Mouse (Mus musculus): Measurements from ENCODE around the gene Myo5c. TPM values are rescaled to one million over a fixed set of nuclear protein-coding genes. Genes with fewer than 3 reads are reported as not detected.

The Myo5c gene
- polyA plus RNA-seq (2012; rRNA removed) = 0.52 and 0.93 TPM in 2 replicates
- polyA plus RNA-seq (2014; fragmentation: Nextera tagmentation; extraction: Ambion mirVana) = 0.41 and 0.51 TPM in 2 replicates

DNA sequence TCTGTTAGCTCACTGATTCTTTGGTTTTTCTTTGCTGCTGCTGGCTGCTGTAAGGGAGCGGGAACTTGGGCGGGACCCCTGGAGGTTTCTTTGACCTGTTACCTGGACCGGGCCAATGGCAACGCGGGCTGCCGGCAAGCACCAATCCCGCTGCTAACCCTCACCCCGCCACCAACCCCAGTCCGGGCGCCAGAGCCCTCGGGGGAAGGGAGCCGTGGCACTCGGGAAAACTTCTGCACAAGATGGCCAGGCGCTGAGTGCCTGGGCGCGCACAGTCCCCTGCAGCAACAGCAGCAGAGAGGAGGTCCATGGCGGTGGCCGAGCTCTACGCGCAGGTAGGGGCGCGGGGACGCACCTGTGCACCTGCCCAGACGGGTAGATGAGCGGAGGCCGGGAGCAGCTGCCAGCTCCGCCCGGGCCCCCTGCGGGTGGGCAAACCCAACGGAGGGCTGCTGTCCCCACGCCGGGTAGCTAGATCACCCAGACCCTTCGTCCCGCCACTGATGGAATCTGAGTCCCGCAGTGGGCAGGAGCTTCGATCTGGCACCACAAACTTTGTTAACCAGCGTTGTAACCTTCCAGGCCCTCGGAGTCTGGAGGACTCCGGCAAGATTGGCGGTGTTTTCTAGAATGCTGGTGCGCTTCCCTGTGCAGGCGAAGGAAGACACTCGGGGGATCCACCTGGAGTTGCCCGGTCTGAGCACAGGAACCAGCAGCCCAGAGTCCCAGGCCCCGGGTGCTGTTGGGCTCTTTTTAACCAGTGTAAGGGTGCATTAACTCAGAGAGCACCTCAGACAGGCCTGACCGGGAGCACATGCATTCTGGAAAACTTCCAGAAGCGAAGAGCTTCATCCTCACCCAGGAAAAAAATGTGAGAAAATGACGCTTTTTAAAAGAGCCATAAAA lies at the start of gene Myo5c:
Gene Myo5c (plus strand): TSS at position 180 of the 906 bp plus-strand sequence.
- Histone ChIP-seq H3K9me3 (ENCODE audit: control insufficient read depth, low read length) (no peaks in the 10 kb centered on the region), H3K36me3 (replicated peaks; ENCODE audit: control insufficient read depth, insufficient read depth, low read depth) (no peaks in the 10 kb centered on the region), H3K27ac (no peak within 1 kb of the TSS), H3K4me3 (ENCODE audit: insufficient read depth in 1 of 2, low read depth in 2 of 2, low read length in 2 of 2) (peak within 1 kb of the TSS; percentile 15 to 38; a peak in 2 of 4 replicates), H3K27me3 (ENCODE audit: control insufficient read depth, insufficient read depth, low read length) (peaks cover 15% of the 10 kb centered on the region), H3K4me2 (ENCODE audit: low read depth) (peak within 1 kb of the TSS; percentile 13), H3K9ac (replicated peaks) (no peak within 1 kb of the TSS), H3K4me1 (replicated peaks; ENCODE audit: control insufficient read depth in 2 of 2, insufficient read depth in 2 of 2, low read length in 1 of 2) (no peaks in the 10 kb centered on the region)
- DNase-seq (ENCODE audit: low read depth in 3 of 3, low spot score in 3 of 3) (no peak), ATAC-seq (ENCODE audit: insufficient read depth) (no peak)
- 7% methylated on average over 48 of the region's 48 CpGs for WGBS (ENCODE audit: insufficient replicate concordance)
- no peak for TF ChIP-seq EP300 (IDR thresholded peaks at IDR 0.05; ENCODE audit: low read depth)
- no peak for TF ChIP-seq CTCF (IDR thresholded peaks at IDR 0.05; ENCODE audit: low read depth)

DNA sequence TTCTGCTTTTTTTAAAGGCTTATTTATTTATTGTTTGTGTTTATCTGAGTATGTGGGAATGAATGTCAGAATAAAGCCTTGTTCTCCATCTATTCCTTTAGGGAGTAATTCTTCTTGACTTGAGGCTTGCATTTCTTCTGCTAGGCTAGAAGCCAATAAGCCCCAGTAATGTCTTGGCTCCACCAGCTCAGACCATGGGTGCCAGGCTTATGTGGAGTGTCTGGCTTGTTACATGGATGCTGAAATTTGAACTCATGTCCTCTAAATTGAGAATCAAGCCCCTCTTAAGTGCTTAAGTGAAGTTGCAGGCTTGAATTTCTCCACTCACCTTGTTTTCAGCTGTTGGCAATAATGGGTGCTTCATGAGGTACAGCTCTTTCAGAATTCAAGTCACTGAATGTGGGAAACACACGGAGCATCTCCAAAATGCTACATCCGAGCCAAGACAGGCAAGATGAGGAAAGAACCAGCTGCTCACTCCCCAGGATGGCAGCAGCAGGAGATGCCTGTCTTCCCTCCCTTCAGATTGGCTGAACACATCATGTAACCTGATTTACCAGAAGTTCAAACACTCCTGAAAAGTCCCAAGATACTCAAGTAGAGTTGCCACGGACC lies 44.1 kb upstream of the Myo5c start:
- no peaks in the 10 kb centered on the region for H3K36me3 ChIP-seq (replicated peaks; ENCODE audit: control insufficient read depth, insufficient read depth, low read depth)
- no peak overlapping the region for H3K27ac ChIP-seq
- H3K4me3 ChIP-seq (ENCODE audit: insufficient read depth in 1 of 2, low read depth in 2 of 2, low read length in 2 of 2) = no peak overlapping the region
- no peaks in the 10 kb centered on the region for H3K9me3 ChIP-seq (ENCODE audit: control insufficient read depth, low read length)
- no peak overlapping the region for H3K9ac ChIP-seq (replicated peaks)
- no peaks in the 10 kb centered on the region for H3K4me1 ChIP-seq (replicated peaks; ENCODE audit: control insufficient read depth in 2 of 2, insufficient read depth in 2 of 2, low read length in 1 of 2)
- 57% methylated on average over 3 of the region's 3 CpGs for WGBS (ENCODE audit: insufficient replicate concordance)
- H3K4me2 ChIP-seq (ENCODE audit: low read depth) = no peak overlapping the region
- DNase-seq (ENCODE audit: low read depth in 3 of 3, low spot score in 3 of 3) = no peak
- no peak for TF ChIP-seq EP300 (IDR thresholded peaks at IDR 0.05; ENCODE audit: low read depth)
- no peak for TF ChIP-seq CTCF (IDR thresholded peaks at IDR 0.05; ENCODE audit: low read depth)
- no peaks in the 10 kb centered on the region for H3K27me3 ChIP-seq (ENCODE audit: control insufficient read depth, insufficient read depth, low read length)
- ATAC-seq (ENCODE audit: insufficient read depth) = no peak

DNA sequence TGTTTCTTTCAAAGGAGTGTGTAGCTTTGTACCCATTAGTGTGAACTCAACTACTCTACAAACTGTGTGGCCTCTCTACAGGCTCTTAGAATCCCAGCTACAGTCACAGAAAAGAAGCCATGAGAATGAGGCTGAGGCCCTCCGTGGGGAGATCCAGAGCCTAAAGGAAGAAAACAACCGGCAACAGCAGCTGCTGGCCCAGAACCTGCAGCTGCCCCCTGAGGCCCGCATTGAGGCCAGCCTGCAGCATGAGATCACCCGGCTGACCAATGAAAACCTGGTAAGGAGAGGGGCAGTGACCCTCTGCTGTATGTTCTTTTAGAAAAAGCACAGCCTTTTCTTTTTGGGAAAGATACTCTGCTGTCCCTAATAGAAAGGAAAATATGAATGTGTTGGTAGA lies 38.0 kb upstream of the Myo5c start:
- no peaks in the 10 kb centered on the region for H3K36me3 ChIP-seq (replicated peaks; ENCODE audit: control insufficient read depth, insufficient read depth, low read depth)
- DNase-seq (ENCODE audit: low read depth in 3 of 3, low spot score in 3 of 3) (no peak), ATAC-seq (ENCODE audit: insufficient read depth) (no peak)
- H3K27ac ChIP-seq = no peak overlapping the region
- 0 out of 4 replicates have a peak, but pooled peaks cover 0 to 2% of the 10 kb centered on the region in 2 experiments for H3K4me1 ChIP-seq (replicated peaks; ENCODE audit: control insufficient read depth in 2 of 2, insufficient read depth in 2 of 2, low read length in 1 of 2)
- no peak overlapping the region for H3K4me3 ChIP-seq (ENCODE audit: insufficient read depth in 1 of 2, low read depth in 2 of 2, low read length in 2 of 2)
- no peak for TF ChIP-seq EP300 (IDR thresholded peaks at IDR 0.05; ENCODE audit: low read depth)
- no peak for TF ChIP-seq CTCF (IDR thresholded peaks at IDR 0.05; ENCODE audit: low read depth)
- whole genome bisulfite sequencing (ENCODE audit: insufficient replicate concordance) = 61% methylated on average over 4 of the region's 4 CpGs
- H3K9me3 ChIP-seq (ENCODE audit: control insufficient read depth, low read length) = no peaks in the 10 kb centered on the region
- no peak overlapping the region for H3K4me2 ChIP-seq (ENCODE audit: low read depth)
- H3K9ac ChIP-seq (replicated peaks) = no peak overlapping the region
- no peaks in the 10 kb centered on the region for H3K27me3 ChIP-seq (ENCODE audit: control insufficient read depth, insufficient read depth, low read length)

DNA sequence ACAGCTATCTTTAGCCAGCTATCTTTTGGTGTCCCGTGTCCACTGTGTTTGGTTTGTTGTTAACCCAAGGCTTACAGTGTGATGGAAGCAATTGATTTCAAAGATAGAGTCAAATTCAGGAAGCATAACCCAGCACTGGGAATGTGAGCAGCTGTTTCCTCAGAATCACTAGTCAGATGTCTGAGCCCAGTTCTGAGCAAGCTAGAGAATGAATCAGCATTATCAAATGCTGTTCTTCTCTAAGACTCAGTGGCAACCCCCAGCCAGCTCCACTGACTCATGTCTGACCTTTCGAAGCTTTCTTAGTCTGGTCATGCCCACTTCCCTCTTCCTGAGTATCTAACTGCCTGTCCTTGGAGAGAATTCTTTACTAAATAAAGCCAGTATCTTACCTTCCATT lies 35.5 kb upstream of the Myo5c start:
- Histone ChIP-seq H3K9ac (replicated peaks) (no peak overlapping the region), H3K27me3 (ENCODE audit: control insufficient read depth, insufficient read depth, low read length) (no peaks in the 10 kb centered on the region), H3K27ac (no peak overlapping the region), H3K4me2 (ENCODE audit: low read depth) (no peak overlapping the region), H3K4me1 (replicated peaks; ENCODE audit: control insufficient read depth in 2 of 2, insufficient read depth in 2 of 2, low read length in 1 of 2) (0 out of 4 replicates have a peak, but pooled peaks cover 0 to 2% of the 10 kb centered on the region in 2 experiments), H3K4me3 (ENCODE audit: insufficient read depth in 1 of 2, low read depth in 2 of 2, low read length in 2 of 2) (no peak overlapping the region), H3K9me3 (ENCODE audit: control insufficient read depth, low read length) (no peaks in the 10 kb centered on the region), H3K36me3 (replicated peaks; ENCODE audit: control insufficient read depth, insufficient read depth, low read depth) (no peaks in the 10 kb centered on the region)
- ATAC-seq (ENCODE audit: insufficient read depth) (no peak), DNase-seq (ENCODE audit: low read depth in 3 of 3, low spot score in 3 of 3) (peak in 1 of 3 experiments; percentile 10)
- WGBS (ENCODE audit: insufficient replicate concordance) = 3% methylated on average over 2 of the region's 2 CpGs
- no peak for TF ChIP-seq EP300 (IDR thresholded peaks at IDR 0.05; ENCODE audit: low read depth)
- TF ChIP-seq CTCF (IDR thresholded peaks at IDR 0.05; ENCODE audit: low read depth) = no peak

DNA sequence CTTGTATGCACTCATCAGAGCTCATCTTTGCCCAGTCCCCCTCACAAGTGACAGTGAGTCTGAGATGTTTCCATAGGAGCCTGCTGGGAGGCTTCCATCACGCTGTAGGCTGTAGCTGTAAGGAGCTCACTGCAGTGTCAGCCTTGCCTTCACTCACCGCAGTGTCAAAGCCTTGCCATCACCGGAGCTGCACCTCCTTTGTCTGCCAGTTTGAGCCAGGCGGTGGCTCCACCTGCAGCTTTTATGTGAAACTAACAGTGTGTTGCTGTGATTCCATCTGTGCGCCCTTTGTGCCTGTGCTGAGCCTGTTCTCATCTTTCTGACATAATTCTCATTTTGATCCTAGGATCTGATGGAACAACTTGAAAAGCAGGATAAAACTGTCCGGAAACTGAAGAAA lies 34.5 kb upstream of the Myo5c start:
- peak; percentile 22; the same call in 1 of the 2 replicates for TF ChIP-seq CTCF (IDR thresholded peaks at IDR 0.05; ENCODE audit: low read depth)
- no peak for TF ChIP-seq EP300 (IDR thresholded peaks at IDR 0.05; ENCODE audit: low read depth)
- Histone ChIP-seq H3K4me2 (ENCODE audit: low read depth) (no peak overlapping the region), H3K27me3 (ENCODE audit: control insufficient read depth, insufficient read depth, low read length) (no peaks in the 10 kb centered on the region), H3K36me3 (replicated peaks; ENCODE audit: control insufficient read depth, insufficient read depth, low read depth) (no peaks in the 10 kb centered on the region), H3K9ac (replicated peaks) (no peak overlapping the region), H3K4me1 (replicated peaks; ENCODE audit: control insufficient read depth in 2 of 2, insufficient read depth in 2 of 2, low read length in 1 of 2) (0 out of 4 replicates have a peak, but pooled peaks cover 0 to 2% of the 10 kb centered on the region in 2 experiments), H3K9me3 (ENCODE audit: control insufficient read depth, low read length) (no peaks in the 10 kb centered on the region), H3K4me3 (ENCODE audit: insufficient read depth in 1 of 2, low read depth in 2 of 2, low read length in 2 of 2) (no peak overlapping the region), H3K27ac (no peak overlapping the region)
- 69% methylated on average over 6 of the region's 6 CpGs for WGBS (ENCODE audit: insufficient replicate concordance)
- DNase-seq (ENCODE audit: low read depth in 3 of 3, low spot score in 3 of 3) = no peak
- ATAC-seq (ENCODE audit: insufficient read depth) = no peak
